Mouse (Mus musculus) neural tube, embryonic 13.5 days (tissue): ENCODE results near the gene Spg7. TPM values are rescaled to one million over a fixed set of nuclear protein-coding genes. Genes with fewer than 3 reads are reported as not detected.
"Not testable (repeated sequence)": the region's sequence is repeated elsewhere in the genome, so short reads cannot be mapped to it uniquely, and the experiment has no call there.

ENCODE experiments used
- ATAC-seq: fragments of 200-750 bp; cut with Nextera tagmentation; 2 replicates; pipeline ENCODE4 v1.8.0; 2017; ENCODE audit warnings: low read depth, mild to moderate bottlenecking, moderate TSS enrichment, moderate library complexity
- H3K27ac ChIP-seq: fragments of 300-500 bp; sonication (generic); replicated peaks from 2 replicates; pipeline ENCODE4 v1.5.1; 2015; ENCODE audit warnings: moderate library complexity, mild to moderate bottlenecking, inconsistent platforms
- H3K27me3 ChIP-seq: fragments of 300-500 bp; sonication (generic); 2 replicates; pipeline ENCODE4 v1.6.1; 2015; ENCODE audit warnings: mild to moderate bottlenecking, inconsistent platforms
- H3K36me3 ChIP-seq: fragments of 300-500 bp; sonication (generic); 2 replicates; pipeline ENCODE4 v1.6.1; 2015; ENCODE audit warnings: mild to moderate bottlenecking, inconsistent platforms
- H3K4me1 ChIP-seq: fragments of 300-500 bp; sonication (generic); replicated peaks from 2 replicates; pipeline ENCODE4 v1.6.1; 2015; ENCODE audit warnings: inconsistent platforms
- H3K4me2 ChIP-seq: fragments of 300-500 bp; sonication (generic); 2 replicates; pipeline ENCODE4 v1.6.1; 2015; ENCODE audit warnings: inconsistent platforms, mild to moderate bottlenecking, moderate library complexity
- H3K4me3 ChIP-seq: fragments of 300-500 bp; sonication (generic); 2 replicates; pipeline ENCODE4 v1.5.1; 2015; ENCODE audit warnings: mild to moderate bottlenecking, inconsistent platforms
- H3K9ac ChIP-seq: fragments of 300-500 bp; sonication (generic); 2 replicates; pipeline ENCODE4 v1.6.1; 2015; ENCODE audit warnings: moderate library complexity, mild to moderate bottlenecking, inconsistent platforms
- H3K9me3 ChIP-seq: fragments of 300-500 bp; sonication (generic); 2 replicates; pipeline ENCODE4 v1.6.1; 2016; ENCODE audit warnings: inconsistent platforms
- WGBS: fragments of 180-500 bp; shearing (Covaris S2); methylation state at CpG from one replicate; pipeline ENCODE4 v1.1.7; 2015; 5-methylcytosine and 5-hydroxymethylcytosine counted together
- polyA plus RNA-seq: library from polyadenylated mRNA; unstranded; fragments of >200 nt; fragmentation: Nextera tagmentation; extraction: Ambion mirVana; gene quantifications from 2 replicates; pipeline ENCODE4 v1.2.1, GENCODE M21; 2015

Spg7 gene
- polyA plus RNA-seq, 1 experiment from 2014 or later = 48.7 TPM

DNA sequence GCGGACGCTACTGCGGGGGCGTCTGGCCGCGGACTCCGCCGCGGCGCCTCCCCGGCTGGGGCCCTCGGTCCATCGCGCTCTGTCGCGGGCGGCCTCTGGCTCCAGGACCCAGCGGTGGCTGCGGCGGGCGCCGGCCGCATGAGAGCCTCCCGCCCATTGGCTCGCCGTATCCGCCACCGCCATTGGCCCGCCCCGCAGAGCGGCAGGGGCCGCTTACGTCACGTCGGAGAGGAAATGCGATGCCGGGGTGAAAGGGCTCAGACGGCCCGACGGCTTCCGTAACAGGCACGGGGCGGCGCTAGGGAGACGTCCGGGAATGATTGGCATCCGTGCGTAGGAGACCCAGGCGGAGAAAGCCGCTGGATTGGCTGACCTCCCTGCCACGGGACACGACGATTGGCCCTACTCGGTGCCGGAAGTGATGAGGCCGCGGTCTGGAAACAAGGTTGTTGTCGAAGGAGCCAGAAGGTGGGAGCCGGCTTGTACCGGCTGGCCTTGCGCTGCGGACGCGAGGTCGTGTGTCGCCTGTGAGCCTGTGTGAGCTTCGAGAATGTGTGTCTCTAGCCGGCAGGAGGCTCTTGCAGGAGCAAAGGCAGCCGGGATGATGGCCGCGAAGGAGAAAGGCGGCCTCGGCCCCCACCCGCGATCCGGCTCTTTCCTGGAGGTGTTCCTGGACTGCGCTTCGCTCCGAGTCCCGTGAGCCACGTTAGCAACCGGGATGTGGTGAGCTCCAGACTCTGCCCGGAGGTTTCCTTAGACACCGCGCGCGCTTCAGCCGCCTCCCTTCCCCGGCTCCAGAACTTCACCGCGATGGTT is 20.4 kb upstream of the Spg7 start, which contains the start of gene Ankrd11:
TSS of gene Ankrd11 (minus strand) at position 120 of the 816 bp plus-strand sequence.
- Histone ChIP-seq H3K27me3 (no peaks in the 10 kb centered on the region), H3K4me3 (peak within 1 kb of the TSS; percentile 100), H3K4me2 (peak within 1 kb of the TSS; percentile 85), H3K36me3 (peaks cover 15% of the 10 kb centered on the region), H3K9ac (peak within 1 kb of the TSS; percentile 100), H3K9me3 (no peaks in the 10 kb centered on the region), H3K4me1 (peaks cover 44% of the 10 kb centered on the region), H3K27ac (peak within 1 kb of the TSS; percentile 98)
- peak; percentile 98 for ATAC-seq
- WGBS = under 1% methylated on average over 89 of the region's 91 CpGs

DNA sequence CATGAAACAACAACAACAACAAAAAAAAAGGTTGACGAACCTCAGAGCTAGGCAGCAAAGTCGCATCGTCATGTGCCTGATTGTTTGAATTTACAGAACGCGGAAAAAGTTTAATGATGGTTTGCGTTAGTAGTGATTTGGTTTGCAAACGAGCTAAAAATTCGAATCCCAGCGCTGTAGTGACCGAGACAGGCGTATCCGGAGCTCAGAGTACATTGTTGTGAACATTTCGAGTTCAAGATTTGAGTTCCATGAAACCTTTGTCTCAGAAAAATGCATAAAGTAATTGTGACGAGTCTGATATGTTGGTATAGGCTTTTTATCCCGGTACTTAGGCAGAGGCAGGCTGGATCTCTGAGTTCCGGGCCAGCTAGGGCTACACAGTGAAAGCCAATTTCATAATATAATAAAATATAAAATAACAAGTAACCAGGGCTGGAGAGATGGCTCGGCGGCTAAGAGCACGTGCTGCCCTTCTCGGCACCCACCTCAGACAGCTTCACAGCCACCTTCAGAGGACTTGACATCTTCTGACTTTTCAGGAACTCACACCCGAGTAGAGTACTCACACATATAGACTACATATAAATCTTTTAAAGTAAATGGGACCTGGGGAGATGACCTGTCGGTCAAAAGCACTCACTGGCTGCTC is 19.6 kb upstream of the Spg7 start:
- peak overlapping the region; percentile 88 for H3K9ac ChIP-seq
- peak overlapping the region; percentile 98 for H3K27ac ChIP-seq
- no peaks in the 10 kb centered on the region for H3K9me3 ChIP-seq
- ATAC-seq = no peak
- WGBS = 26% methylated on average over 22 of the region's 22 CpGs
- H3K36me3 ChIP-seq = peaks cover 15% of the 10 kb centered on the region
- H3K27me3 ChIP-seq = no peaks in the 10 kb centered on the region
- H3K4me1 ChIP-seq = peaks cover 43% of the 10 kb centered on the region
- H3K4me3 ChIP-seq = peak overlapping the region; percentile 100
- peak overlapping the region; percentile 85 for H3K4me2 ChIP-seq

DNA sequence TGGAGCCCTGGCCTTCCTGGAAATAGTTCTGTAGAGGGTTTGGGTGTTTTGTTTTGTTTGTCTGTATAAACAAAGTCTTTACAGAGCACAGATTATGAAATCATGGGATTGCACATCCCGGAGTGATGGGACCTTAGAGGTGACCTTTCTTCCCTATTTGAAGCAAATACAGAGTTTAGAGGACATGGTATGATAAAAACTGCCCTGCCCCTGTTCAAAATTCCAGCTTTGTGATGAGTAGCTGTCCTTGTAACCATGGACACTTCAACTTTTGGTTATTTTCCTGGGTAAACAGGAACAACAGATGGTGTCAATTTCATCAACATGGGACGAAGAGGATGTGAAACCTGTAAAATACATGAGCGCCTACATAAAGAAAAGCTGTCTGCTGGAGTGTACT is 18.8 kb upstream of the Spg7 start:
- WGBS = 91% methylated on average over 3 of the region's 3 CpGs
- Histone ChIP-seq H3K4me2 (peak overlapping the region; percentile 85; the same call in 1 of the 2 replicates), H3K4me3 (no peak overlapping the region), H3K36me3 (peaks cover 15% of the 10 kb centered on the region), H3K27me3 (no peaks in the 10 kb centered on the region), H3K27ac (no peak overlapping the region), H3K4me1 (peaks cover 35% of the 10 kb centered on the region), H3K9ac (no peak overlapping the region), H3K9me3 (no peaks in the 10 kb centered on the region)
- ATAC-seq = no peak

DNA sequence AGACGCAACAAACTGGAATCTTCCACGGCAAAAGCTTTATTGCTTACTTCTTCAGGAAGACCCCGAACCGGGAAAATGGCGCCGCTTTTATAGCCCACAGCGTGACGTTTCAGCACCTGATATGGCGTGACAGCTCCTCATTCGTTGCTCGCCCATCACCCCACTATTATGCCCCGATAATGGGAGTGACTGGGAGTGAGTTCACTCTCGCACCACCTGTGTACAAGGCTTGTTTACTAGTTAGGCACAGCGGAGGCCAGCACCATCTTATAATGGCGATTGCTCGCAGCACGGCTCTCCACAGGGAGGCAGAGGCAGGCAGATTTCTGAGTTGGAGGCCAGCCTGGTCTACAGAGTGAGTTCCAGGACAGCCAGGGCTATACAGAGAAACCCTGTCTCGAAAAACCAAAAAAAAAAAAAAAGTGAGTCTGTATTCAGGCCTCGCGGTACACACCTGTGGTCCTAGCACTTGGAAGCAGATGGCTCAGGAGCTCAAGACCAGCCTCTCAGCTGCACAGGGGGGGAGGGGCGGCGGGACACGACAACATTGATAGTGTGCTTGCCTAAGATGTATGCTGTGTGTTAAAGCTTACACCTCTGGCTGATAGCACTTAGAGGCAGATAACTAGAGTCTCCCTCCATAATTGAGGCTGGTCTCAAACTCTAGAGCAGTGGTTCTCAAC is 17.9 kb upstream of the Spg7 start:
- peaks cover 15% of the 10 kb centered on the region for H3K36me3 ChIP-seq
- WGBS = 90% methylated on average over 23 of the region's 23 CpGs
- not testable (repeated sequence) for H3K27ac ChIP-seq, ATAC-seq, H3K4me3 ChIP-seq, H3K4me2 ChIP-seq, H3K27me3 ChIP-seq, H3K9ac ChIP-seq, H3K9me3 ChIP-seq
- H3K4me1 ChIP-seq = peaks cover 26% of the 10 kb centered on the region

DNA sequence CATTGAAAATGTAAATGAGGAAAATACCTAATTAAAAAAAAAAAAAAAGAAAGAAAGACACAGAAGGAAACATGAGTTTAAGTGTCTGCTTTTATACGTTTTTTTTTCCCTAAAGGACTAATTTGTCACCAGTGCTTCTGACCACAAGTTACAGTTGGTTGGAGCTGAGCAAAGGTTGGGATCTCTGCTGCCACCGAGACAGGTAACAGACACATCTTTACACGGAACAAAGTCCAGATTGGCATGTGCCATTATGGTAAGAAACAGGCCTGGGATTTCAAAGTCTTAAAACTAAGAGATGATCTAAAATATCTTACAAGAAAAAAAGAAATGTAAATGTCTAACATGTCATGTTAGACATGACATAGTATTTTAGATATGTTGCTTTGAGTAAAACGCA is 16.0 kb upstream of the Spg7 start:
- Histone ChIP-seq H3K9me3 (no peaks in the 10 kb centered on the region), H3K4me2 (no peak overlapping the region), H3K27me3 (no peaks in the 10 kb centered on the region), H3K4me1 (peaks cover 15% of the 10 kb centered on the region), H3K4me3 (no peak overlapping the region), H3K36me3 (peaks cover 15% of the 10 kb centered on the region), H3K9ac (no peak overlapping the region), H3K27ac (no peak overlapping the region)
- 85% methylated on average over 4 of the region's 4 CpGs for WGBS
- ATAC-seq = no peak

DNA sequence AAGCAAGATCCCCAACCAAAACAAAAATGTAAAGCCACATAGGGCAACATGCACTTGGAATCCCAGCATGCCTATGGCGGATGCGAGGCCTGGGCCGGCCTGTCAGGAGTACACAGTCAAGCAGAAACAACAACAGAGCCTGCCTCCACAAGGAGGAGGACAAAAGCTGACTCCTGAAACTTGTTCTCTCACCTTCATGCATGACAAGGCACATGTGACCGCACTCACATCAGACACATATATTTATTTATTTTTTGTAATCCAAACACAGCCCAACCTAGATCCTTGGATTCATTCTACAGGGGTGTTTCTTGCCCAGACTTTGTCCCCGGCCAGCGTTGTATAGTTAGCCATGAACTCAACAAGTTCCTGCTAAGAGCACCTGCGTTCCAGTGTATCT is 14.9 kb upstream of the Spg7 start:
- Histone ChIP-seq H3K36me3 (peaks cover 15% of the 10 kb centered on the region), H3K27ac (no peak overlapping the region), H3K27me3 (no peaks in the 10 kb centered on the region), H3K4me2 (no peak overlapping the region), H3K4me3 (no peak overlapping the region), H3K9me3 (no peaks in the 10 kb centered on the region), H3K9ac (no peak overlapping the region), H3K4me1 (peaks cover 15% of the 10 kb centered on the region)
- WGBS = 91% methylated on average over 7 of the region's 7 CpGs
- no peak for ATAC-seq

DNA sequence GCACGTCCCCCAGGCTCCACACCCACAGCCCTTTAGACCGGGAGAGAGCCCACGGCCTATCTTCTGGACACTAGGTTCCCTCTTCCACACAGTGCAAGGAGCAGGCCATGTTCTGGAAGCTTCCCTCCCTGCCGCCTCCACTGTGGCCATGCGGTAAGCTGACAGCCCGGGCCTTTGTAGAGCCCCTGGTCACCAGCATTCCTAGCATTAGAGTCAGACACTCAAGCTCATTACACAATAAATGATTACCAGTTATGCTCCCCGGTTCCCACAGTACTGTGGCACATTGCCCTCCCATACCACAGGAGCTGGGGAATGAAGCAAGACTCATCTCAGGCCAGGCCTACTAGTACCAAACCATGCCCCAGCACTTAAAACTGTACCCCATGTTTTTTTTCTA is 14.3 kb upstream of the Spg7 start:
- no peak overlapping the region for H3K9ac ChIP-seq
- H3K4me2 ChIP-seq = no peak overlapping the region
- H3K27ac ChIP-seq = no peak overlapping the region
- H3K36me3 ChIP-seq = peaks cover 15% of the 10 kb centered on the region
- H3K9me3 ChIP-seq = no peaks in the 10 kb centered on the region
- no peak for ATAC-seq
- H3K4me3 ChIP-seq = no peak overlapping the region
- WGBS = 88% methylated on average over 7 of the region's 7 CpGs
- no peaks in the 10 kb centered on the region for H3K27me3 ChIP-seq
- peaks cover 10% of the 10 kb centered on the region for H3K4me1 ChIP-seq

DNA sequence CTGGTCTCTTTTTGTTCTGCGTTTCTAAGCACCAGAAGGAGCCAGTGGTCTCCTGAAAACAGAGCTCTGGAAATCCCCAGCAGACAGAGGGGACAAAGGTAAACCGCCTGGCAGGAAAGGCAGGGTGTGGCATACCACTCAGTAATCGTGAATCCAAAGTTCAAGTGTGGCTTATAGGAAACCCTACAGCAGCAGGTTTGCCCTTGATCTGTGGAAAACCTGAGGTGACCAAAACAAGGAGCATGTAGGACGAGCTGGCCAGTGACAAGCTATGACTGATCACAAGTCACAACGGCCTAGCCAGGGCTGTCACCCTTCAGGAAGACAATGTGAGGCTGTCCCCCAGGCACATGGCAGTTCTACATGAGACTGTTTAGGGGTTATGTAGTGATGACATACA is 11.3 kb upstream of the Spg7 start:
- Histone ChIP-seq H3K4me3 (no peak overlapping the region), H3K4me1 (no peaks in the 10 kb centered on the region), H3K9ac (no peak overlapping the region), H3K27ac (no peak overlapping the region), H3K4me2 (no peak overlapping the region), H3K27me3 (no peaks in the 10 kb centered on the region), H3K9me3 (no peaks in the 10 kb centered on the region), H3K36me3 (no peaks in the 10 kb centered on the region)
- no peak for ATAC-seq
- WGBS = 75% methylated on average over 5 of the region's 5 CpGs

DNA sequence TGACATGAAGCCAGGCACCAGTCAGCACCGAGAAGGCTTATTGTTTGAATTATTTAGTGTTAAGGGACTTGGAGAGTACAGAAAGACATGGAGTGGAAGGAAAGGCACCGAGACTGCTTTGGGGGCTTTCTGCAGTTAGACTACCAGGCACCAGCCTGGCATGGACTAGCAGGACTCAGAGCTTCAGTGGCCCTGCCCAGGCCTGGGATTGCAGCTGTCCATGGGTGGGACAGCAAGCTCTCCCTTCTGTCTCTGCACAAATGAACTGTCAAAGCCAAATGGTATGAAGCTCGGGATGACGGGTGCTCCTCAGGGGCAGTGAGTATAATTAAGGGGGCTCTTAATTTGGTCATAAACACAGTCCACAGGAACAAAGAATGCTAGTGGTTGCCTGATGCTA is 1.3 kb downstream of the Spg7 start:
- peak overlapping the region; percentile 77; the same call in 1 of the 2 replicates for H3K4me3 ChIP-seq
- peak overlapping the region; percentile 93 for H3K27ac ChIP-seq

DNA sequence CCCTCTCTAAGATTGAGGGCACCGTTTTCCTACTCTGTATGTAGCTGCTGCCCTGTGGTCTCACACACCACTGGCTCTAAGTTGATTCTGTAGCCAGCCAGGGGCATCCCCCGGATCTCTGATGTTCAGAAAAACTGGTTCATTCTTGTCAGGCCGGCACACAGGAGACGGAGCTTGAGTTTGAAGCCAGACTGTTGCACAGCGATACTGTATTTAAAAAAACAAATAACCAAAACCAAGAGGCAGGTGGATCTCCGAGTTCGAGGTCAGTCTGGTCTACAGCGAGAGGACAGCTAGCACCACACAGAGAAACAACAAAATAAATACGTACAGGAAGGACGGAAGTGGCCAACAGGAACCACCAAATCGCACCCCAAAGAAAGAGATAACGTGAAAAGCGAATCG is 2.1 kb downstream of the Spg7 start:
- WGBS = 3% methylated on average over 14 of the region's 14 CpGs
- peak overlapping the region; percentile 93 for H3K27ac ChIP-seq

More for the DNA sequence above, 1.3 kb downstream of the Spg7 start:
- ATAC-seq = 0 out of 2 replicates have a peak, but pooled peaks have one; percentile 4
- Histone ChIP-seq H3K4me1 (peaks cover 33% of the 10 kb centered on the region), H3K27me3 (no peaks in the 10 kb centered on the region), H3K9me3 (no peaks in the 10 kb centered on the region), H3K9ac (peak overlapping the region; percentile 90; the same call in 1 of the 2 replicates), H3K4me2 (peak overlapping the region; percentile 69), H3K36me3 (0 out of 2 replicates have a peak, but pooled peaks cover 6% of the 10 kb centered on the region)
- 53% methylated on average over 4 of the region's 4 CpGs for WGBS

DNA sequence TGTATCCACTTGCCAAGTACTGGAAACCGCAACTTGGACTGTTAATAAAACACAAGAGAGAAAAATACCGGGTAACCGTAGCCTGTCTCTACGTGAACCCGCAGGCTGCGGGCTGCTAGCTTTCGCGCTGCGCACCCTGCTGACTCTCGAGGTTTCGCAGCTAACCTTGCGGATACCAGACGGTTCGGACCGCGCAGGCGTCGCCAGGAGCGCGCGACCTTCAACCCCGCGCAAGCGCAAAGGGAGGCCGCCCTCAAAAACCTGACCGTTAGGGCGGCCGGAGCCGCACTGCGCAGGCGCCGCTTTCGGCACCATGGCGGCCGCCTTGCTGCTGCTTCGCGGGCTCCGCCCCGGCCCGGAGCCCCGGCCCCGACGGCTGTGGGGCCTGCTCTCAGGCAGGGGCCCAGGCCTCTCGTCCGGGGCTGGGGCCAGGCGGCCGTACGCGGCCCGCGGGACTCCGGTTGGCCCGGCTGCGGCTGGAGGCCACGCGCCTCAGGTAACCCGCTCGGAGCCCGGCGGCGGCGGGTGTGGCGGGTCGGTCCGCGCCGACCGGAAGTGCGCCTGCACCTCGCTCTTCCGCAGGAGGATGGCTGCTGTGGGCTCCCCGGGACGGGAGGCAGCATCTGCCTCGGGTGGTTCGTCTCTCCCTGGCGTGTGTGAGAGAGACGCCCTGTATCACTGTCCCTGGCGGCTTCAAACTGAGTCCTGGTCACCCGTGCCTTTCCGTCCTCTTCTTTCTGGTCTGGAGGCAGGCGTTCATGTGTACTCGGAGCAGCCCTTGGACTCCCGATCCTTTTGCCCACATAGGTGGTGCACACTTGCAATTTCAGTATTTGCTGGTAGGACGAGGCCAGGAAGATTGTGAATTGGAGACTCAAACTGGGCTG is 2.7 kb downstream of the Spg7 start:
- Histone ChIP-seq H3K27me3 (no peaks in the 10 kb centered on the region), H3K4me2 (peak overlapping the region; percentile 69), H3K36me3 (peaks cover 10% of the 10 kb centered on the region), H3K27ac (peak overlapping the region; percentile 93), H3K9me3 (no peaks in the 10 kb centered on the region), H3K4me1 (peaks cover 33% of the 10 kb centered on the region), H3K4me3 (peak overlapping the region; percentile 77), H3K9ac (peak overlapping the region; percentile 90)
- WGBS = under 1% methylated on average over 84 of the region's 84 CpGs
- peak; percentile 98 for ATAC-seq

More for the DNA sequence above, 2.1 kb downstream of the Spg7 start:
- ATAC-seq = peak; percentile 41; the same call in 1 of the 2 replicates
- Histone ChIP-seq H3K9ac (peak overlapping the region; percentile 90), H3K36me3 (0 out of 2 replicates have a peak, but pooled peaks cover 6% of the 10 kb centered on the region), H3K4me3 (peak overlapping the region; percentile 77), H3K27me3 (no peaks in the 10 kb centered on the region), H3K9me3 (no peaks in the 10 kb centered on the region), H3K4me1 (peaks cover 33% of the 10 kb centered on the region), H3K4me2 (peak overlapping the region; percentile 69)
